Mouse (Mus musculus): ENCODE data around the gene Slc15a5. TPM values are rescaled to one million over a fixed set of nuclear protein-coding genes. Genes with fewer than 3 reads are reported as not detected.

Slc15a5 gene
- total RNA-seq, 1 experiment from 2014 or later, result not detected

DNA sequence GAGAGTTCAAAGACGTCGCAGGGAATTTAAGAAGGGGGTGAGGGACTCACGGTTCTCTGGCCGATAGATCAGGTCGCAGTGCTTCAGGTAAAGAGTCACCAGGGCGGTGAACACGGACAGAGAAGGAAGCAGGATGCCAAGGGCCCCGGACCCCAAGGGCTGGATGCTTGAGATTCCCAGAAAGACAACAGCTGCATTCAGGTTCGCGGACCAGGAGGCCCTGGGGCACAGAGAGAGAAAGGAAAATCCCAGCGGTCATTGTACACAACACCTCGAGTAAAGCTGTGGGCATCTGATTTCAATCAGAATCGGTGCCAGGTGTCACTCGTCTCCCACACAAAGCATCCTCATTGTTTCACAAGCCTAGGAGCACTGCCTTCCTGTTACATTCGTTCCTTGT lies 24.1 kb downstream of the Slc15a5 start:
- DNase-seq, result no peak

- no peak for DNase-seq
These were observed 24.8 kb downstream of the Slc15a5 start for GRCm38 (mm10) chr6:138054956-138055355.

- DNase-seq, result peak; percentile 30
These were observed 25.6 kb downstream of the Slc15a5 start for GRCm38 (mm10) chr6:138054166-138054565.

DNA sequence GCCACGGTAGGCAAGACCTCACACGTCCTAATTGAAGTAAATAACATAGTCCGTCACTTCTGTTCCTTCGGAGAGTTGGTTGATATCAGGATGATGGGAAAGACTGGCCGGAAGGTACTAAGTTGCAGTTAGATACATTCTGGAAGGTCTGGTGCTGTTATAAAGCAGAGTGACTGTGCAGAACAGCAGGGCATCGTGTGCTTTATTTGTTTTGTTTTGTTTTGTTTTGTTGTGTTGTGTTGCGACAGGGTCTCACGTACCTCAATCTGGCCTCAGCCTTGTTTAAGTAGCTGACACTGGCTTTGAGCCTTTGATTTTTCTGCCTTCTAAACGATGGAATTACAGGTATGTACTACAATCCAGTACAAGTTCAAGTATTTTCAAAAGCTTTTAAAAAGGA lies 26.0 kb downstream of the Slc15a5 start:
- no peak for DNase-seq

- DNase-seq, result no peak
These were observed 34.4 kb downstream of the Slc15a5 start for GRCm38 (mm10) chr6:138045364-138045763.

DNA sequence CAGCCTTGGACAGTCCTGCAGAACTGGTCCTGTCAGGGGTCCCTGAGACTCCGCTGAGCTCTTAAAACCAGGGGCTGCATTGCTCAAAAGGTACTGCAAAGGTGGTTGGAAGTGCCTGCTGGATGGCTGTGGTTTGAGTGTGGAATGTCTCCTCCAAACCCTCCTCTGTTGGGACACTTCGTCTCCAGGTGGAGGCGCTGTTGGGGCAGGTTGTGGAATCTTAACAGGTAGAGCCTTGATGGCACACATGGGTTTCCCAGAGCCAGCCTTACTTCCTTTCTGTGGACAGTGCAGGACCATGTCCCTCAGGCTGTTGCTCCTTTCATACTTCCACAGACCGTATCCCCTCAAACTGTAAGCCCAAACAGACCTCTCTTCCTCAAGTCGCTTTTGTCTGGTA lies 36.8 kb downstream of the Slc15a5 start:
- DNase-seq, result no peak

DNA sequence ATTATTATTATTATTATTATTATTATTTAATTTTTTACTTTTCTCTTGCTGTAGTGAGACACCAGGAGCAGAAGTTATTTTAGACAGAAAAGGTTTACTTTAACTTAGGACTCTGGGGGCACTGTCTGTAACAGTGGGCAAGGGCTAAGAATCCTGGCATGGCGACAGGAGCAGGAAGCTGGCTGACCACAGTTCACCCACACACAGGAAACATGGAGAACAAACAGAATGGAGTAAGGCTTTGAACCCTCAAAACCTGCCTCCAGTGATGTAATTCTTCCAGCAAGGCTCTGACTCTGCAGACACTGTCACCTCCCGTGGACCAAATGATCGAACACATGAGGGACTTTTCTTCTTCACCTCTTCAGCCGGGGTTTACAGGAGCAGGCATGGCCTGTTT lies 37.9 kb downstream of the Slc15a5 start:
- DNase-seq, result no peak

GRCm38 (mm10) chr6:138037587-138037986 lies 42.1 kb downstream of the Slc15a5 start:
- DNase-seq, result no peak

DNA sequence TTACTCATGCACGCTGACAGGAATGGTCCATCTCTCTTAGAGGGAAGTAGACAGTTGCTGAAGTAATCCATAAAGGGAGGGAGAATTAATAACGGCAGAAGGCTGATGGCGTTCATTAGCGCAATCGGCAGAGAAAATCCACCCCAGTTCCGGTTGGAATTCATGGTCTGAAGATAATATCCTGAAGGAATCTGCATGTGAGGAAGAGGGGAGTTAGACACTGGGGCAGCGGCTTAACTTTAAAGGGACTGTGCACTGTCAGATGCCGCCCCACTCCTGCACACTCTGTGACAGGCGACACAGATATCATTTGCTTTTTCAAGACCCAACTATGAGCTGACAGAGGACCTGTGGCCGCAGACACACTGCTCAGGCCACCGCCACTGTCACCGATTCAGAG lies 42.8 kb downstream of the Slc15a5 start:
- DNase-seq, result no peak

GRCm38 (mm10) chr6:138016898-138017297 lies 62.8 kb downstream of the Slc15a5 start:
- no peak for DNase-seq

DNA sequence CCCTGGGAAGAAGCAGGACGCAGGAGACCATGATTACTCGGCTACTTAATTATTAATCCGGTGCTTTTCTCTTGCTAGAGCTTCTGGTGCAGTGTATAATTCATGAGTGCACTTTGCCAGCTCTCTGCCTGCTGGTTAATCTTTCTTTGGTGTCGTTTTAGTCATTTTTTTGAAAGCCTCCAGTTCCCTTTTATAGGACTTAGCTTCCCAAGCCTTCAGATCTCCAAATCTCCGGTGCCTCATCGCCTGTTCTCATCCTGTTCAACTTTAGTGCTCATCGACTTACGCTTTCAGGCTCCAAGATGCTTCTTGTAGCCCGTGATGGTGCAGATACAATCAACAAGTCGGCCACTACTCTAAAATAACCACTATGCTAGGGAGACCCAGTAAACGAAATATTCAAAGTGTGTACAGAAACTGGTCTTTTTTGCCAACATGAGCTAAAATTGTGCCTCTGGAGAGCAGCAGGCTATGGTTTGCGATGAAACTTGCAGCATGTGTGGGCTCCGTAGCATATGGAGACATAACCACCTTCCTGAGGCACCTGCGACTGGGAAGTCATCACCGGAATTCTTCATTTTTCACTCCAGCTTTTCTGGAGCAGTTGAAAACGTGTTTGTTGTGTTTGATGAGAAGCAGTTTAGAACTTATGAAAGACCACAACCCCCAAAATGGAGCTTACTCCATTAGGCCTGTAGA lies 64.6 kb downstream of the Slc15a5 start:
- DNase-seq, result no peak

DNA sequence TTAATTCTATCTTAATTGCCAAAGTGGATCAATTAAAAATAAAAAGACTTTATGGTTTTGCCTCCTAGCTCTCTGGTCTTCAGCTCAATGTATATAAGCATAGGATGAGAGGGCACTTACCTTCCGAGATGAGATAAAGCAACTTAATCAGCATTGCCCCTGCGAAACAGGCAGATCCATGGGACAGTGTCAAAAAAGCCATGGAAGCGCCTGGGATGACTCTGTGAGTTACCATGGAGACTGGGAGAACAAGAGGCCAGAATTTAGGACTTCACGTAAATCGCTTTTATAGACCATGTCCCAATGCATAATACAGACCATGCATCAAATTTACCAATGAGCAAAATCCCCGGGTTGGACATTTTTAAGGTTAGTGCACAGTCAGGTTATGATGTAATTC lies 67.8 kb downstream of the Slc15a5 start:
- DNase-seq, result no peak

GRCm38 (mm10) chr6:138007705-138008104 lies 72.0 kb downstream of the Slc15a5 start:
- DNase-seq, result no peak

- DNase-seq, result no peak
These were observed 73.0 kb downstream of the Slc15a5 start for GRCm38 (mm10) chr6:138006525-138007251.

GRCm38 (mm10) chr6:137989853-137990252 lies 89.9 kb downstream of the Slc15a5 start:
- peak; percentile 49 for DNase-seq

GRCm38 (mm10) chr6:137985169-137985568 lies 94.5 kb downstream of the Slc15a5 start:
- no peak for DNase-seq

- no peak for DNase-seq
These were observed 97.5 kb downstream of the Slc15a5 start for GRCm38 (mm10) chr6:137982195-137982737.

- peak; percentile 9 for DNase-seq
These were observed 98.6 kb downstream of the Slc15a5 start for GRCm38 (mm10) chr6:137980905-137981696.

- no peak for DNase-seq
These were observed 99.3 kb downstream of the Slc15a5 start for GRCm38 (mm10) chr6:137980413-137980812.

- DNase-seq, result no peak
These were observed 99.9 kb downstream of the Slc15a5 start for GRCm38 (mm10) chr6:137979802-137980201.

DNA sequence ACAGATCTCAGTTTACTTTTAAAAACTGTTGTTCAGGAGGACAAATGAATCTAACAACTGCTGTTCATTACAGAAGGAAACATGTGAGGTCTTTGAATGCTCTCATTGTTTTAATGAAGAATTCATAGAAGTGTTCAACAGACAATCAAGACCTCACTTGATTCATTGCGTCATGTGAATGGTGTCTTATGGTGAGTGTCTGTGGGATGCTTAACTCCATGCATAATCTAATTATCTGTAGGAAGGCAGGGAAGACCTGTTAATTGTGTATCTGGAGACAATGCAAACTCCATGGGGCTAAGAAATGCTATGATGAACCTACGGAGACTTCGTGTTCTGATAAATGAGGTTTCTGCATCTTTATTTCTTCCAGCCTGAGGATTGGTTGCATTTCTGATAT lies 103.7 kb downstream of the Slc15a5 start:
- no peak for DNase-seq

DNA sequence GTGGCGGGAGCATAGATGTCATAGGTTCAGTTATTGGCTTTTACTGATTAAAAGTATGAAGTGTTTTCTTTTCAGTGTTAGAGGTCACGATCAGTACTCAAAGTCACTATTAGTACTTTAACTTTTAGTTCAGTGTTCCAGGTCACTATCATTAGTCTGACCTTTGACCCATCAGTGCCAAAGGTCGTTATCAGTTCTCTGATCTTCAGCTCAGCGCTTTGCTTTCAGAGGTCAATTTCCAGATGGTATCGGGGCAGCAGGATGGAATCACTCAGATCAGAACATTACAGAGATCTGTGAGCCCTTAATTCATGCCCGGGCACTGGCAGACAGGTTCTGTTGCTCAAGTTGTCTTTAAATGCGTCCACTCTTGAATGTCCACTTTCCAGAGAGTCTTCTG lies 116.0 kb downstream of the Slc15a5 start:
- no peak for DNase-seq

- no peak for DNase-seq
These were observed 116.9 kb downstream of the Slc15a5 start for GRCm38 (mm10) chr6:137962836-137963235.

Measured in adrenal gland, postnatal 14 days (tissue).